Mouse (Mus musculus) midbrain, embryonic 16.5 days (tissue): ENCODE measurements at regions not wholly inside any gene's neighbourhood (a gene's known extent, or its start where the extent isn't known, plus 50 kb on each side); places are given as distances from the start of the nearest gene placed in this dataset.

Experiments
- ATAC-seq: fragments of 200-750 bp; cut with Nextera tagmentation; 2 replicates; pipeline ENCODE4 v1.8.0; 2017; ENCODE audit warnings: moderate TSS enrichment
- H3K27ac ChIP-seq: fragments of 300-500 bp; sonication (generic); 2 replicates; pipeline ENCODE4 v1.5.1; 2014; ENCODE audit warnings: mild to moderate bottlenecking, low read length, mixed read lengths
- H3K27me3 ChIP-seq: fragments of 300-500 bp; sonication (generic); 2 replicates; pipeline ENCODE4 v1.6.1; 2014; ENCODE audit warnings: low read depth, low read length, mixed read lengths; ENCODE audit not compliant: control insufficient read depth, insufficient read depth
- H3K36me3 ChIP-seq: fragments of 300-500 bp; sonication (generic); 2 replicates; pipeline ENCODE4 v1.6.1; 2014; ENCODE audit warnings: mild to moderate bottlenecking, low read length, moderate library complexity, mixed read lengths; ENCODE audit not compliant: control insufficient read depth, insufficient read depth
- H3K4me1 ChIP-seq: fragments of 300-500 bp; sonication (generic); 2 replicates; pipeline ENCODE4 v1.6.1; 2014; ENCODE audit warnings: mild to moderate bottlenecking, low read length, mixed read lengths; ENCODE audit not compliant: control insufficient read depth, insufficient read depth
- H3K4me2 ChIP-seq: fragments of 300-500 bp; sonication (generic); 2 replicates; pipeline ENCODE4 v1.6.1; 2014; ENCODE audit warnings: mild to moderate bottlenecking, low read length, mixed read lengths
- H3K4me3 ChIP-seq: fragments of 300-500 bp; sonication (generic); 2 replicates; pipeline ENCODE4 v1.5.1; 2014; ENCODE audit warnings: low read depth, mild to moderate bottlenecking, low read length, moderate library complexity, mixed read lengths
- H3K9ac ChIP-seq: fragments of 300-500 bp; sonication (generic); 2 replicates; pipeline ENCODE4 v1.6.1; 2014; ENCODE audit warnings: low read depth, low read length, mixed read lengths
- H3K9me3 ChIP-seq: fragments of 300-500 bp; sonication (generic); replicated peaks from 2 replicates; pipeline ENCODE4 v1.6.1; 2014; ENCODE audit warnings: mild to moderate bottlenecking, low read length, mixed read lengths; ENCODE audit not compliant: control insufficient read depth, poor library complexity, severe bottlenecking
- WGBS: fragments of 180-500 bp; shearing (Covaris S2); extraction: QIAGEN DNeasy Blood & Tissue Kit; methylation state at CpG from one replicate; pipeline ENCODE4 v1.1.7; 2014; 5-methylcytosine and 5-hydroxymethylcytosine counted together

GRCm38 (mm10) chr2:105516267-105517133, 117.4 kb upstream of the Rcn1 start:
- ATAC-seq = peak; percentile 76
- no peaks in the 10 kb centered on the region for H3K36me3 ChIP-seq
- H3K4me3 ChIP-seq = no peak overlapping the region
- WGBS = 31% methylated on average over 6 of the region's 6 CpGs
- H3K9me3 ChIP-seq = no peaks in the 10 kb centered on the region
- H3K27ac ChIP-seq = no peak overlapping the region
- no peak overlapping the region for H3K4me2 ChIP-seq
- H3K9ac ChIP-seq = no peak overlapping the region
- H3K4me1 ChIP-seq = peaks cover 5% of the 10 kb centered on the region
- H3K27me3 ChIP-seq = no peaks in the 10 kb centered on the region; the same call in none of the 2 replicates

GRCm38 (mm10) chr2:105521841-105522240, 122.7 kb upstream of the Rcn1 start:
- Histone ChIP-seq H3K4me3 (no peak overlapping the region), H3K27me3 (peaks cover 11% of the 10 kb centered on the region), H3K36me3 (no peaks in the 10 kb centered on the region), H3K27ac (no peak overlapping the region), H3K4me1 (no peaks in the 10 kb centered on the region), H3K4me2 (no peak overlapping the region), H3K9me3 (no peaks in the 10 kb centered on the region), H3K9ac (no peak overlapping the region)
- 8% methylated on average over 4 of the region's 4 CpGs for WGBS
- no peak for ATAC-seq

GRCm38 (mm10) chr2:105523297-105523802, 124.2 kb upstream of the Rcn1 start:
- H3K9ac ChIP-seq = no peak overlapping the region
- H3K4me2 ChIP-seq = no peak overlapping the region
- H3K36me3 ChIP-seq = no peaks in the 10 kb centered on the region
- no peaks in the 10 kb centered on the region for H3K4me1 ChIP-seq
- no peak overlapping the region for H3K4me3 ChIP-seq
- peaks cover 11% of the 10 kb centered on the region for H3K27me3 ChIP-seq
- peak; percentile 45; the same call in 1 of the 2 replicates for ATAC-seq
- H3K27ac ChIP-seq = no peak overlapping the region
- no peaks in the 10 kb centered on the region for H3K9me3 ChIP-seq
- WGBS = 6% methylated on average over 5 of the region's 5 CpGs

DNA sequence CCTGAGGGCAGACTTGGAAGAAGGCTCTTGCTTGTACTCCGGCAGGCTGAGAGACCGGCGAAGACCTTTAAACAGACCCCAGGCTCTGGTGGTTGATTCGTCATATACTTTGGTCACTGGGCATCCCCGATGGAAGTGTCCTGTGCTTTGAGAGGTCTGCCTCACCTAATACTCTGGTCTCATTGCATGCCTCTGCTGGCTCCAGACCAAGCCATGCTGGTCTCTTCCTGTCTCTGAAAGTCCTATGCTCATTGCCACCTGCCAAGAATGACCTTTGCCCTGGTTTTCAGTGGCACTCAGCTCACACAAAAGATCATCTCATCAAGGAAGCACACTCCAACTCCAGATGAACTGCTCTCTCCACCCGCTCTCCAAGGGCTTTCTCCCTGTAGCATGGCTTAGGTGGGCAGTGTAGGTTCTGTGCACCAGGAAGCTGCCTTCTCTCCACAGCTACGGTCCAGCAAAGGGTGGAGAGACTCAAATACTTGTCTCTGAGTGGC, 126.0 kb upstream of the Rcn1 start:
- Histone ChIP-seq H3K9ac (no peak overlapping the region), H3K27me3 (peaks cover 11% of the 10 kb centered on the region), H3K9me3 (no peaks in the 10 kb centered on the region), H3K4me1 (no peaks in the 10 kb centered on the region), H3K4me3 (no peak overlapping the region), H3K36me3 (no peaks in the 10 kb centered on the region), H3K27ac (no peak overlapping the region), H3K4me2 (no peak overlapping the region)
- 74% methylated on average over 7 of the region's 7 CpGs for WGBS
- no peak for ATAC-seq

- no peaks in the 10 kb centered on the region for H3K36me3 ChIP-seq
- no peak overlapping the region for H3K4me2 ChIP-seq
- no peaks in the 10 kb centered on the region for H3K9me3 ChIP-seq
- no peak overlapping the region for H3K27ac ChIP-seq
- no peak overlapping the region for H3K9ac ChIP-seq
- WGBS = 94% methylated on average over 8 of the region's 8 CpGs
- no peaks in the 10 kb centered on the region for H3K4me1 ChIP-seq
- no peak for ATAC-seq
- H3K27me3 ChIP-seq = peaks cover 10% of the 10 kb centered on the region; the same call in 1 of the 2 replicates
- H3K4me3 ChIP-seq = no peak overlapping the region
Measured at GRCm38 (mm10) chr2:105528535-105528934, 129.4 kb upstream of the Rcn1 start.

GRCm38 (mm10) chr2:105544099-105544498, 124.6 kb upstream of the Pax6 start:
- no peak overlapping the region for H3K4me3 ChIP-seq
- no peak overlapping the region for H3K4me2 ChIP-seq
- H3K9ac ChIP-seq = no peak overlapping the region
- H3K27ac ChIP-seq = no peak overlapping the region
- no peaks in the 10 kb centered on the region for H3K4me1 ChIP-seq
- no peaks in the 10 kb centered on the region for H3K27me3 ChIP-seq
- no peak for ATAC-seq
- no peaks in the 10 kb centered on the region for H3K9me3 ChIP-seq
- WGBS = 89% methylated on average over 13 of the region's 13 CpGs
- no peaks in the 10 kb centered on the region for H3K36me3 ChIP-seq

DNA sequence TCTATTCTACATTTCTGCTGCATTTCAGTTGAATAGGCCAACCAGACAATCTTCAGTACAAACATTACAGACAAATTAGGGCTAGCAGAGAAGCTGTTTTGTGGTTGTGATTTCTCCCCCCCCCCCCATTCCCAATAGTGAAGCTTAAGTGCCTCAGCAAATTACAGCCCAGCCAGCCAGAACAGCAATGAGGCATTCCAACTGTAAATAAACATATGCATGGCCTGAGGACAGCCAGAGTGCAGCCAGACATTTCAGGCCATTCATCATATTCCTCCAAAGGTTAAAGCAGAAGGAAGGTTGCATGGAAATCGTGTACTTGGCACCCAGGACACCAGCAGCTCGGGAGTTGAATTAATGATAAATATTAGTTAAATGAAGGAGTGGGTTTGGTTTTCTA, 116.6 kb upstream of the Pax6 start:
- H3K9ac ChIP-seq = no peak overlapping the region
- H3K4me2 ChIP-seq = no peak overlapping the region
- 76% methylated on average over 2 of the region's 2 CpGs for WGBS
- no peaks in the 10 kb centered on the region for H3K36me3 ChIP-seq
- no peak overlapping the region; the same call in 1 of the 2 replicates for H3K27ac ChIP-seq
- ATAC-seq = no peak
- H3K4me3 ChIP-seq = no peak overlapping the region
- no peaks in the 10 kb centered on the region for H3K4me1 ChIP-seq
- H3K9me3 ChIP-seq = no peaks in the 10 kb centered on the region
- H3K27me3 ChIP-seq = no peaks in the 10 kb centered on the region

- no peaks in the 10 kb centered on the region for H3K4me1 ChIP-seq
- H3K4me3 ChIP-seq = no peak overlapping the region
- no peaks in the 10 kb centered on the region for H3K36me3 ChIP-seq
- H3K9ac ChIP-seq = no peak overlapping the region
- WGBS = 20% methylated on average over 2 of the region's 2 CpGs
- no peak overlapping the region for H3K4me2 ChIP-seq
- no peak overlapping the region for H3K27ac ChIP-seq
- peaks cover 4% of the 10 kb centered on the region; the same call in 1 of the 2 replicates for H3K9me3 ChIP-seq
- ATAC-seq = no peak
- peaks cover 14% of the 10 kb centered on the region for H3K27me3 ChIP-seq
Measured at GRCm38 (mm10) chr2:105586782-105587181, 81.9 kb upstream of the Pax6 start.

DNA sequence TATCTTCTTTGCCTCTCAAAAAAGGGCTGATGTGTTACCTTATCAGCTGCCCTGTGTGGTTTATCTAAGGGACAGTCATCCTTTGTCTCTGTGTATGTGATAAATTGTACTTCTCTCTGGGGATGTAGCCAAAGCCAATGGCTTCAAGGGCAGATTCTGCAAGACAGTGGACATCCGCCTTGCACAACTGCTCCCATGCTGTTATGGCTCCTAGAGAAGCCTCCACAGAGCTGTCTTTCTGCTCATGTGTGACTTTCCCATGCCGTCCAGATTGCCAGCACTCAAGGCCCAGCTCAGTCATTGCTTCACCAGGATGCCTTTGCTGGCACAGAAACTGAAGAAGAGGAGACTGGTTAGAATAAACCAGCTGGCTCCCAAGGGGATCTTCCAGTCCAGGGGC, 74.6 kb upstream of the Pax6 start:
- H3K4me2 ChIP-seq = no peak overlapping the region
- no peaks in the 10 kb centered on the region for H3K9me3 ChIP-seq
- no peak overlapping the region for H3K27ac ChIP-seq
- H3K36me3 ChIP-seq = no peaks in the 10 kb centered on the region
- peaks cover 24% of the 10 kb centered on the region for H3K27me3 ChIP-seq
- no peaks in the 10 kb centered on the region for H3K4me1 ChIP-seq
- 85% methylated on average over 2 of the region's 2 CpGs for WGBS
- no peak overlapping the region for H3K9ac ChIP-seq
- ATAC-seq = no peak
- H3K4me3 ChIP-seq = no peak overlapping the region
